Mouse (Mus musculus): ENCODE results near the gene Syce3.
A peak's percentile ranks its signal among the peaks of the same experiment; 100 is the strongest.
"Not testable (repeated sequence)": the region's sequence is repeated elsewhere in the genome, so short reads cannot be mapped to it uniquely, and the experiment has no call there.

Gene Syce3

GRCm38 (mm10) chr15:89410118-89410517 is at the start of gene Syce3:
Gene Syce3, minus strand, starts transcription at chr15:89410503.
- no peak for DNase-seq

GRCm38 (mm10) chr15:89459821-89460220 is 49.5 kb upstream of the Syce3 start:
- no peak for DNase-seq

GRCm38 (mm10) chr15:89458942-89459341 is 48.6 kb upstream of the Syce3 start:
- DNase-seq = no peak

- DNase-seq = no peak
Measured at GRCm38 (mm10) chr15:89455642-89456041, 45.3 kb upstream of the Syce3 start.

GRCm38 (mm10) chr15:89454857-89455256 is 44.6 kb upstream of the Syce3 start:
- DNase-seq = no peak

GRCm38 (mm10) chr15:89453865-89454478 is 43.7 kb upstream of the Syce3 start, which contains the start of gene Mapk8ip2:
Gene Mapk8ip2, plus strand, starts transcription at chr15:89453913.
- no peak for DNase-seq

- DNase-seq = peak; percentile 70 to 77
Measured at GRCm38 (mm10) chr15:89452906-89453864, 42.9 kb upstream of the Syce3 start.

GRCm38 (mm10) chr15:89442486-89443070 is 32.3 kb upstream of the Syce3 start:
- DNase-seq = no peak

GRCm38 (mm10) chr15:89435878-89436277 is 25.6 kb upstream of the Syce3 start:
- no peak for DNase-seq

- no peak for DNase-seq
Measured at GRCm38 (mm10) chr15:89434136-89434535, 23.8 kb upstream of the Syce3 start.

- DNase-seq = no peak
Measured at GRCm38 (mm10) chr15:89432946-89433345, 22.6 kb upstream of the Syce3 start.

- DNase-seq = no peak
Measured at GRCm38 (mm10) chr15:89431806-89432205, 21.5 kb upstream of the Syce3 start.

- DNase-seq = no peak
Measured at GRCm38 (mm10) chr15:89431271-89431670, 21.0 kb upstream of the Syce3 start.

GRCm38 (mm10) chr15:89430771-89431170 is 20.5 kb upstream of the Syce3 start:
- not testable (repeated sequence) for DNase-seq

- no peak for DNase-seq
Measured at GRCm38 (mm10) chr15:89430341-89430740, 20.0 kb upstream of the Syce3 start.

GRCm38 (mm10) chr15:89429352-89430221 is 19.3 kb upstream of the Syce3 start, which contains the start of the genes C730034F03Rik, Gm44502 and Chkb:
Gene C730034F03Rik, plus strand, starts transcription at chr15:89429589.
Gene Gm44502, minus strand, starts transcription at chr15:89429696.
Gene Chkb, minus strand, starts transcription at chr15:89429908.
- DNase-seq = peak; percentile 93 to 97

GRCm38 (mm10) chr15:89428821-89429351 is 18.6 kb upstream of the Syce3 start:
- DNase-seq = no peak

GRCm38 (mm10) chr15:89428136-89428790 is 18.0 kb upstream of the Syce3 start:
- no peak for DNase-seq

- peak in 1 of 2 experiments; percentile 31 for DNase-seq
Measured at GRCm38 (mm10) chr15:89426716-89427115, 16.4 kb upstream of the Syce3 start.

GRCm38 (mm10) chr15:89425711-89426121 is 15.4 kb upstream of the Syce3 start, which contains the start of gene Cpt1b:
Gene Cpt1b, minus strand, starts transcription at chr15:89425863.
- DNase-seq = peak; percentile 40 to 85

- DNase-seq = peak in 1 of 2 experiments; percentile 37
Measured at GRCm38 (mm10) chr15:89424621-89425020, 14.3 kb upstream of the Syce3 start.

All from kidney, postnatal 25 days (tissue).